Mouse (Mus musculus) hindbrain, embryonic 13.5 days (tissue): Measurements from ENCODE around the gene Map1lc3b. TPM values are rescaled to one million over a fixed set of nuclear protein-coding genes. Genes with fewer than 3 reads are reported as not detected.
A peak's percentile ranks its signal among the peaks of the same experiment; 100 is the strongest.

ENCODE experiments used
- ATAC-seq: fragments of 200-750 bp; cut with Nextera tagmentation; 2 replicates; pipeline ENCODE4 v1.8.0; 2017; ENCODE audit warnings: moderate TSS enrichment; ENCODE audit not compliant: low FRiP score
- H3K27ac ChIP-seq: fragments of 300-500 bp; sonication (generic); 2 replicates; pipeline ENCODE4 v1.5.1; 2015; ENCODE audit warnings: inconsistent platforms, mild to moderate bottlenecking, moderate library complexity
- H3K27me3 ChIP-seq: fragments of 300-500 bp; sonication (generic); 2 replicates; pipeline ENCODE4 v1.6.1; 2015; ENCODE audit warnings: mild to moderate bottlenecking, inconsistent platforms
- H3K36me3 ChIP-seq: fragments of 300-500 bp; sonication (generic); 2 replicates; pipeline ENCODE4 v1.6.1; 2015; ENCODE audit warnings: mild to moderate bottlenecking, inconsistent platforms
- H3K4me1 ChIP-seq: fragments of 300-500 bp; sonication (generic); replicated peaks from 2 replicates; pipeline ENCODE4 v1.6.1; 2015; ENCODE audit warnings: inconsistent platforms
- H3K4me2 ChIP-seq: fragments of 300-500 bp; sonication (generic); 2 replicates; pipeline ENCODE4 v1.6.1; 2015; ENCODE audit warnings: inconsistent platforms, mild to moderate bottlenecking, moderate library complexity
- H3K4me3 ChIP-seq: fragments of 300-500 bp; sonication (generic); 2 replicates; pipeline ENCODE4 v1.5.1; 2015; ENCODE audit warnings: mild to moderate bottlenecking, inconsistent platforms
- H3K9ac ChIP-seq: fragments of 300-500 bp; sonication (generic); 2 replicates; pipeline ENCODE4 v1.6.1; 2015; ENCODE audit warnings: mild to moderate bottlenecking, inconsistent platforms
- H3K9me3 ChIP-seq: fragments of 300-500 bp; sonication (generic); 2 replicates; pipeline ENCODE4 v1.6.1; 2016; ENCODE audit warnings: inconsistent platforms
- WGBS: fragments of 180-500 bp; shearing (Covaris S2); methylation state at CpG from one replicate; pipeline ENCODE4 v1.1.7; 2015; 5-methylcytosine and 5-hydroxymethylcytosine counted together
- polyA plus RNA-seq: library from polyadenylated mRNA; unstranded; fragments of >200 nt; fragmentation: Nextera tagmentation; extraction: Ambion mirVana; gene quantifications from 2 replicates; pipeline ENCODE4 v1.2.1, GENCODE M21; 2015

Map1lc3b gene
- polyA plus RNA-seq, 1 experiment from 2014 or later: 372 TPM

DNA sequence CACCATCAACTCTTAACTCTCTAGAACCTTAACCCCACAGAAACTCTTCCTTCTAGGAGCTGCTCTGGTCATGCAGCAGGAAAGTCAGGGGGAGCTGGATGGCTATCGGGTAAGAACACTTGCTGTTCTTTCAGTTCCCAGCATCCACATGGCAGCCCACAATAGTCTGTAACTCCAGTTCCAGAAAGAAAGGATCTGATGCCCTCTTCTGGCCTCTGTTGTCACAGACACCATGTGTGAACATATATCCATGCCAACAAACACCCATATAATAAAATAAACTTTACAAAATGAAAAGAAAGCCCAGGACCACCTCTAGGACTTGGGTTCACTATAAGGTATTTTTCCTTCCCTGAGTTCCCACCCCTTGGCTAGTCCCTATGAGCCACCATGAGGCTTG lies 31.7 kb downstream of the Map1lc3b start:
- 72% methylated on average over 1 of the region's 1 CpGs for WGBS
- H3K27ac ChIP-seq: no peak overlapping the region
- H3K4me2 ChIP-seq: no peak overlapping the region
- H3K36me3 ChIP-seq: peaks cover 28% of the 10 kb centered on the region
- H3K4me3 ChIP-seq: no peak overlapping the region
- no peaks in the 10 kb centered on the region for H3K27me3 ChIP-seq
- no peak overlapping the region for H3K9ac ChIP-seq
- H3K9me3 ChIP-seq: no peaks in the 10 kb centered on the region
- ATAC-seq: no peak
- H3K4me1 ChIP-seq: peaks cover 82% of the 10 kb centered on the region

DNA sequence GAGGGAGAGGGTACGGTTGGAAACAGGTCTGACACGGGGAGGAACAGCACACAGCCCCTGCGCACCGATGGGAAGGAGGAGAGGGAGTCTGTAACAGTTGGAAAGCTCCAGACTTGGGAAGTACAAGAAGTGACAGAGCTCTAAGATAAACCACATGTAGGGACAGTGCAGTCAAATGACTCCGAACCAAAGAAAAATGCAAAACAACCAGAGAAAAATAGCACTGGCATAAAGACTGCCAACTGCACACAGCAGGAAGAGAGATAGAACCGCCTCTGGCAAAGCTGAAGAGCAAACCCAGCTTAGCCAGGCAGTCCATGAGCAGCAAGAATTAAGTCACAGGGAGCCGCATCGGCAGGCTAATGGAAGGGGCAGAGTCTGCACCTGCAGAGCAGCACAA lies 32.9 kb downstream of the Map1lc3b start:
- Histone ChIP-seq H3K27me3 (no peaks in the 10 kb centered on the region), H3K4me1 (peaks cover 84% of the 10 kb centered on the region), H3K9ac (0 out of 2 replicates have a peak overlapping the region, but pooled peaks have one; percentile 13), H3K4me2 (no peak overlapping the region), H3K4me3 (no peak overlapping the region), H3K9me3 (no peaks in the 10 kb centered on the region), H3K27ac (peak overlapping the region; percentile 14; the same call in 1 of the 2 replicates), H3K36me3 (peaks cover 28% of the 10 kb centered on the region)
- 79% methylated on average over 8 of the region's 8 CpGs for WGBS
- no peak for ATAC-seq

GRCm38 (mm10) chr8:121628681-121629080 lies 38.5 kb downstream of the Map1lc3b start:
- no peak overlapping the region for H3K4me3 ChIP-seq
- H3K27me3 ChIP-seq: no peaks in the 10 kb centered on the region
- no peak overlapping the region for H3K27ac ChIP-seq
- WGBS: 96% methylated on average over 4 of the region's 4 CpGs
- peaks cover 26% of the 10 kb centered on the region for H3K36me3 ChIP-seq
- peaks cover 58% of the 10 kb centered on the region for H3K4me1 ChIP-seq
- no peak overlapping the region for H3K4me2 ChIP-seq
- no peak for ATAC-seq
- H3K9me3 ChIP-seq: no peaks in the 10 kb centered on the region
- no peak overlapping the region for H3K9ac ChIP-seq

DNA sequence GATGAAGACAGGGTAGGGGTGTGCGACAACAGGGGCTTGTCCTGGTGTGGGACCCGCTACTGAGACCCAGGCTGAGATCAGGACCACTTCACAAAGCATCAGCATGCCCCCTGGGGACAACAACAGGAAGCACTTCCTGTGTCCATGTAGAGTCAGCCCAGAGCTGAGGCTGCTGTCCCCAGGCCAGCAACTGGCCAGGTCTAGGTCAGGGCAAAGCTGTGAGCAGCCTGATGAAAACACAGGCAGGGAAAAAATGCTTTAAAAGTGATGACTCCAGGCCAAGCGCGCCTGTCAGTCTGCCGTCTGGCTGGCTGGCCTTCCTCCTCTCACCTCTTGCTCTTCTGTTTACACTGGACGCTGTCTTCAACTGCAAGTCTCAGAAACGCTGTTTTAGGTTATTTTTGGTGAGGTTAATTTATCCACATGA lies 41.5 kb downstream of the Map1lc3b start:
- Histone ChIP-seq H3K9ac (no peak overlapping the region; the same call in 1 of the 2 replicates), H3K27me3 (no peaks in the 10 kb centered on the region), H3K27ac (0 out of 2 replicates have a peak overlapping the region, but pooled peaks have one; percentile 12), H3K4me3 (no peak overlapping the region), H3K4me2 (no peak overlapping the region), H3K4me1 (peaks cover 36% of the 10 kb centered on the region), H3K36me3 (peaks cover 21% of the 10 kb centered on the region), H3K9me3 (no peaks in the 10 kb centered on the region)
- ATAC-seq: 0 out of 2 replicates have a peak, but pooled peaks have one; percentile 17
- WGBS: 72% methylated on average over 7 of the region's 7 CpGs

- no peaks in the 10 kb centered on the region for H3K27me3 ChIP-seq
- no peak overlapping the region for H3K4me2 ChIP-seq
- peak overlapping the region; percentile 12; the same call in 1 of the 2 replicates for H3K27ac ChIP-seq
- peaks cover 39% of the 10 kb centered on the region for H3K4me1 ChIP-seq
- peaks cover 13% of the 10 kb centered on the region for H3K36me3 ChIP-seq
- H3K4me3 ChIP-seq: no peak overlapping the region
- no peaks in the 10 kb centered on the region for H3K9me3 ChIP-seq
- 87% methylated on average over 5 of the region's 5 CpGs for WGBS
- ATAC-seq: no peak
- H3K9ac ChIP-seq: no peak overlapping the region; the same call in 1 of the 2 replicates
Observed at GRCm38 (mm10) chr8:121632401-121632800, 42.2 kb downstream of the Map1lc3b start.

DNA sequence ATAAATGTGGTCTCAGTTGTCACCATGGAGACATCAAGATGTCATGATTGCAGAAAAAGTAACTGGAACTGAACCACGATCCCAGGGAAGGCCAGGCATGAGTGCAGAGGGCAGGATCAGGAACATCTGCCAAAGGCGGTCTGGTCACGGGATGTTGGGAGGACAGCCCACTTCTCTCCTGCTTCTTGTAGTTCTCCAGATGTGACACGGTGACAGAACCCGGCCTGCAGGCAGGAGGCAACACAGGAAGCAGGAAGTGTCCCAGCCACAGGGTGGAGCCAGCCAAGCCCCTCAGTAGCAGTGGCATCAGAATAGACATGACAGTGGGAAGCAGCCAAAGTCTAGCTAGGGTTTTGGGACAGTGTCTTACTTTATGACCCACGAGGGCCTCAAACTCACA lies 45.4 kb downstream of the Map1lc3b start:
- H3K27me3 ChIP-seq: no peaks in the 10 kb centered on the region
- WGBS: 85% methylated on average over 6 of the region's 6 CpGs
- H3K36me3 ChIP-seq: no peaks in the 10 kb centered on the region
- no peak for ATAC-seq
- H3K4me1 ChIP-seq: peaks cover 62% of the 10 kb centered on the region
- no peak overlapping the region for H3K4me2 ChIP-seq
- H3K27ac ChIP-seq: peak overlapping the region; percentile 64; the same call in 1 of the 2 replicates
- no peaks in the 10 kb centered on the region for H3K9me3 ChIP-seq
- H3K9ac ChIP-seq: no peak overlapping the region
- H3K4me3 ChIP-seq: no peak overlapping the region

- no peak overlapping the region for H3K4me2 ChIP-seq
- 83% methylated on average over 8 of the region's 8 CpGs for WGBS
- H3K9me3 ChIP-seq: no peaks in the 10 kb centered on the region
- H3K4me1 ChIP-seq: peaks cover 60% of the 10 kb centered on the region
- peak overlapping the region; percentile 64 for H3K27ac ChIP-seq
- ATAC-seq: no peak
- no peak overlapping the region for H3K4me3 ChIP-seq
- H3K9ac ChIP-seq: no peak overlapping the region
- H3K36me3 ChIP-seq: no peaks in the 10 kb centered on the region
- no peaks in the 10 kb centered on the region for H3K27me3 ChIP-seq
Observed at GRCm38 (mm10) chr8:121636180-121636579, 46.0 kb downstream of the Map1lc3b start.

- H3K4me2 ChIP-seq: 0 out of 2 replicates have a peak overlapping the region, but pooled peaks have one; percentile 10
- H3K36me3 ChIP-seq: no peaks in the 10 kb centered on the region
- WGBS: 75% methylated on average over 3 of the region's 3 CpGs
- no peak for ATAC-seq
- H3K4me3 ChIP-seq: no peak overlapping the region
- H3K9me3 ChIP-seq: no peaks in the 10 kb centered on the region
- H3K27me3 ChIP-seq: no peaks in the 10 kb centered on the region
- H3K27ac ChIP-seq: peak overlapping the region; percentile 68
- H3K9ac ChIP-seq: peak overlapping the region; percentile 61
- peaks cover 87% of the 10 kb centered on the region for H3K4me1 ChIP-seq
Observed at GRCm38 (mm10) chr8:121642804-121643203, 52.6 kb downstream of the Map1lc3b start.

DNA sequence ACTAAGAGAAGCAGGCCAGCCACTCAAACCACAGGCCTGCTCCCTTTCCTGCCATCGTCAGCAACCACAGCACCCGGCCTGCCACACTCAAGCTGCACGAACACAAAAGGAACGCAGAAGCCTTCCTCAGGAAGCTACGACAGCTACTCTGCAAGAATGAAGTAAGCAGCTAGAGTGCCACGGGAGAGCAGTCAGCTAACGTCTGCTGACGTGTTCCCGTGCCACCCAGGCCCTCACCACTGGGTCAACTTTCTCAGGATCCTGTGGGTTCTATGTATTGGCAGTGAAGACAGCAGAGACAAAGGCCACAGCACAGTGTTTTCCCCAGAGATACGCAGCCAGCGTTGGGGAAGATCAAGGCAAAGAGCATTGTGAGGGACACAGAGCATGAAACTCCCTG lies 53.2 kb downstream of the Map1lc3b start:
- 52% methylated on average over 11 of the region's 11 CpGs for WGBS
- no peaks in the 10 kb centered on the region for H3K36me3 ChIP-seq
- no peak overlapping the region for H3K4me2 ChIP-seq
- H3K4me3 ChIP-seq: no peak overlapping the region
- H3K4me1 ChIP-seq: peaks cover 87% of the 10 kb centered on the region
- peak overlapping the region; percentile 68 for H3K27ac ChIP-seq
- ATAC-seq: no peak
- H3K9ac ChIP-seq: peak overlapping the region; percentile 61; the same call in 1 of the 2 replicates
- H3K27me3 ChIP-seq: no peaks in the 10 kb centered on the region
- H3K9me3 ChIP-seq: no peaks in the 10 kb centered on the region

DNA sequence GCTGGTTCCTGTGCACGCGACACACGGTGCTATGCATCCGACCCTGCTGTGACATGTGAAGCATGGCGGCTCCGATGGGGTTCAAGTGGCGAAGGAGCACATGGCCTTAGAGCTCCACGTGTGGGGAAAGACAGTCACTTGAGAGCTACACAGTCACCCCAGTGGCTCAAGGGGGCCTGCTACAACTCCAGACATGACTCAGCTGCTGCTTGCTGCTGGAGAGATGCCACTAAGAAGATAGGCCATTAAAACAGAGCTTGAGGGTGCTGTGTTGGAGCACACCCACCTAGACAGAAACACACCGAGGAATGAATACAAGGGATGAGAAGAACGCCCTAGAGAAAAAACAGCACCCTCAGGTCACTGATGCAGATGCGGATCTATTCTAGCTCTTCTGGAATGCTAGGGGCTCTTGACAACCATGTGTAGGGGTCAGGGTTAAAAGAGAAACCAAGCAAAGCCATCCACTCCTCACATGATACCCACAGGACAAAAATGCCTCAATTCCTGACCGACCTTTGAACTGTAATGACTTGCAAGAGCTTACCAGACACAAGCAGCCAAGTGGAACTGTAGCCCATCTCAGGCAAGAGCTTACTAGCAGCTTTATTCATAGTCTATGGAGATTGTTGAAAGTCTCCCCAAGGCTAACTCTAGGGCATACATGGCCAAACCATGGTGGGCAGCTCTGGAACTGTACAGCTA lies 57.5 kb downstream of the Map1lc3b start:
- ATAC-seq: no peak
- H3K4me3 ChIP-seq: peak overlapping the region; percentile 93
- no peak overlapping the region for H3K27ac ChIP-seq
- no peaks in the 10 kb centered on the region for H3K36me3 ChIP-seq
- H3K9me3 ChIP-seq: no peaks in the 10 kb centered on the region
- H3K9ac ChIP-seq: no peak overlapping the region; the same call in none of the 2 replicates
- H3K4me1 ChIP-seq: peaks cover 89% of the 10 kb centered on the region
- peak overlapping the region; percentile 98 for H3K4me2 ChIP-seq
- no peaks in the 10 kb centered on the region for H3K27me3 ChIP-seq
- 77% methylated on average over 12 of the region's 12 CpGs for WGBS
